Mouse (Mus musculus): ENCODE data around the gene Pus3.

Gene Pus3

GRCm38 (mm10) chr9:35558257-35559008, at the start of gene Pus3, which contains the start of gene Ddx25:
TSS of gene Pus3 (plus strand) at chr9:35558595.
TSS of gene Ddx25 (minus strand) at chr9:35558528.
- no peak for DNase-seq (ENCODE audit: low spot score in 2 of 2)

- no peak for DNase-seq (ENCODE audit: low spot score in 2 of 2)
Measured at GRCm38 (mm10) chr9:35513900-35514299, 44.5 kb upstream of the Pus3 start.

- no peak for DNase-seq (ENCODE audit: low spot score in 2 of 2)
Measured at GRCm38 (mm10) chr9:35516182-35516581, 42.2 kb upstream of the Pus3 start.

GRCm38 (mm10) chr9:35516711-35517110, 41.7 kb upstream of the Pus3 start:
- DNase-seq (ENCODE audit: low spot score in 2 of 2), result no peak

GRCm38 (mm10) chr9:35518169-35518568, 40.2 kb upstream of the Pus3 start, which contains the start of gene Gm1113:
TSS of gene Gm1113 (minus strand) at chr9:35518269.
- DNase-seq (ENCODE audit: low spot score in 2 of 2), result no peak

GRCm38 (mm10) chr9:35520631-35521348, 37.6 kb upstream of the Pus3 start:
- no peak for DNase-seq (ENCODE audit: low spot score in 2 of 2)

- no peak for DNase-seq (ENCODE audit: low spot score in 2 of 2)
Measured at GRCm38 (mm10) chr9:35522241-35522640, 36.2 kb upstream of the Pus3 start.

GRCm38 (mm10) chr9:35522821-35523515, 35.4 kb upstream of the Pus3 start:
- DNase-seq (ENCODE audit: low spot score in 2 of 2), result no peak

GRCm38 (mm10) chr9:35523541-35523940, 34.9 kb upstream of the Pus3 start:
- peak; percentile 6 to 58 for DNase-seq (ENCODE audit: low spot score in 2 of 2)

GRCm38 (mm10) chr9:35523941-35524411, 34.4 kb upstream of the Pus3 start:
- peak; percentile 56 to 73 for DNase-seq (ENCODE audit: low spot score in 2 of 2)

- no peak for DNase-seq (ENCODE audit: low spot score in 2 of 2)
Measured at GRCm38 (mm10) chr9:35529141-35529540, 29.3 kb upstream of the Pus3 start.

GRCm38 (mm10) chr9:35529796-35530195, 28.6 kb upstream of the Pus3 start:
- no peak for DNase-seq (ENCODE audit: low spot score in 2 of 2)

- peak in 1 of 2 experiments; percentile 36 for DNase-seq (ENCODE audit: low spot score in 2 of 2)
Measured at GRCm38 (mm10) chr9:35533266-35533665, 25.1 kb upstream of the Pus3 start.

GRCm38 (mm10) chr9:35535110-35535509, 23.3 kb upstream of the Pus3 start:
- DNase-seq (ENCODE audit: low spot score in 2 of 2), result no peak

- DNase-seq (ENCODE audit: low spot score in 2 of 2), result no peak
Measured at GRCm38 (mm10) chr9:35535876-35536275, 22.5 kb upstream of the Pus3 start.

- DNase-seq (ENCODE audit: low spot score in 2 of 2), result no peak
Measured at GRCm38 (mm10) chr9:35539001-35539750, 19.2 kb upstream of the Pus3 start.

GRCm38 (mm10) chr9:35541024-35541423, 17.4 kb upstream of the Pus3 start:
- no peak for DNase-seq (ENCODE audit: low spot score in 2 of 2)

GRCm38 (mm10) chr9:35541488-35541887, 16.9 kb upstream of the Pus3 start:
- DNase-seq (ENCODE audit: low spot score in 2 of 2), result peak; percentile 67 to 78

- DNase-seq (ENCODE audit: low spot score in 2 of 2), result no peak
Measured at GRCm38 (mm10) chr9:35541941-35542340, 16.5 kb upstream of the Pus3 start.

GRCm38 (mm10) chr9:35543099-35543860, 15.1 kb upstream of the Pus3 start:
- DNase-seq (ENCODE audit: low spot score in 2 of 2), result no peak

GRCm38 (mm10) chr9:35544666-35545065, 13.7 kb upstream of the Pus3 start:
- no peak for DNase-seq (ENCODE audit: low spot score in 2 of 2)

All from urinary bladder, postnatal 36 days (tissue).